Mouse (Mus musculus): ENCODE measurements around the gene Hspb9. TPM values are rescaled to one million over a fixed set of nuclear protein-coding genes. Genes with fewer than 3 reads are reported as not detected.

The Hspb9 gene
- total RNA-seq, 2 experiments from 2014 or later = not detected

DNA sequence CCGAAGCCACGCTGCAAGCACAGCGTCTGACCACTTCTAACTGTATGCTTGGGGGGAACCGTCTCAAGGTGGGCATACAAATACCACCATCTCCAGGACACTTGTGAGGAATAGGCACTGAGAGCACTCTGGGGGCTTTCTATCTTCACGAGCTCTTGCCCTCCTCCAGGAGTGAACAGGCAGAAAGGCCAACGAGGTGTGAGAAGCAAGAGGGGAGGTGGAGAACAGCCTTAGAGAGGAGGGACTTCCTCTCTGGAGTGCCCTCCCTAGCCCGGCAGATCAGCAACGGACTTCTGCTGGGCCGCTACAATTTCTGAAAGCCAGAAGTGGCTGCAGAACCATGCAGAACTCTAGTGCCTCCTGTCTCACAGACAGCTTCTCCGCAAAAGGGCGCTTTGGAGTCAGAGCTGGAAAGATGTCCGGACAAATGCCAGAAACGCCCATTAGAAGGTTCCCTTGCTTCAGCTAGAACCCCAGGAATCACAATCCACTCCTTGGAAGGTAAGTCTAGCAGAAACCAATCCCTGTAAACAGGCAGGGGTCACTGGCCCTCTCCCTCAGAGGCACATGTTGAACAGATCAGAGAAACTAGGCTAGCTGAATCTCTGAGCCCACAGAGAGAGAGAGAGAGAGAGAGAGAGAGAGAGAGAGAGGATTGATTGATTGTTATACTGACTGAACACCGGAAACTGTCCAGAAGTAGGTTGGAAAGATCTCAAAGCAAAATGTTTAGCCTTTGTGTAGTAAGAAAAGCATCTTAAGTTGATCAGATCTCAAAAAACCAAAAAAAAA lies 22.5 kb downstream of the Hspb9 start:
- H3K27ac ChIP-seq = no peak overlapping the region
- intact Hi-C loops (cut with DNase I) = loop anchor here (2.0 kb wide), 1 partner anchor 15 kb away; no protein-coding TSS in a partner anchor
- DNase-seq (ENCODE audit: extremely low spot score in 1 of 2, low spot score in 2 of 2) = no peak
- H3K4me3 ChIP-seq = no peak overlapping the region
- TF ChIP-seq CTCF (IDR thresholded peaks at IDR 0.05) = no peak

DNA sequence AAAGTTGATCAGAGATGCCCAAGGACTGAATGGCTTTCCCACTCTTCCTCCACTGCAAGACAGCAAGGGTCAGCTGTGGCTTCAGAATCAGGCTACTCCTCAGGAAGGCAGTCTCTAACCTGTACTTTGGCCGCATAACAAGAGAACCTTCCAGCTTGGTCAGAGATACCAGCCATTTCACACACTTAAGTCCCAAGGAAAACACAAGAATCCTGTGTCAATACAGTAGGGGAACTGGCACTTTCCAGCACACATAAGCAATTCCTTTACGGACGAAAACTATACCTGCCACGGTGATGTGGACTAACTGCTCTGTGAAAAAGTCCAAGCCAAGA lies 23.1 kb downstream of the Hspb9 start:
- intact Hi-C loops (cut with DNase I) = loop anchor here (2.0 kb wide), 1 partner anchor 16 kb away; no protein-coding TSS in a partner anchor
- no peak for TF ChIP-seq CTCF (IDR thresholded peaks at IDR 0.05)
- Histone ChIP-seq H3K4me3 (peak overlapping the region; percentile 97; the same call in 1 of the 2 replicates), H3K27ac (no peak overlapping the region)
- DNase-seq (ENCODE audit: extremely low spot score in 1 of 2, low spot score in 2 of 2) = no peak

DNA sequence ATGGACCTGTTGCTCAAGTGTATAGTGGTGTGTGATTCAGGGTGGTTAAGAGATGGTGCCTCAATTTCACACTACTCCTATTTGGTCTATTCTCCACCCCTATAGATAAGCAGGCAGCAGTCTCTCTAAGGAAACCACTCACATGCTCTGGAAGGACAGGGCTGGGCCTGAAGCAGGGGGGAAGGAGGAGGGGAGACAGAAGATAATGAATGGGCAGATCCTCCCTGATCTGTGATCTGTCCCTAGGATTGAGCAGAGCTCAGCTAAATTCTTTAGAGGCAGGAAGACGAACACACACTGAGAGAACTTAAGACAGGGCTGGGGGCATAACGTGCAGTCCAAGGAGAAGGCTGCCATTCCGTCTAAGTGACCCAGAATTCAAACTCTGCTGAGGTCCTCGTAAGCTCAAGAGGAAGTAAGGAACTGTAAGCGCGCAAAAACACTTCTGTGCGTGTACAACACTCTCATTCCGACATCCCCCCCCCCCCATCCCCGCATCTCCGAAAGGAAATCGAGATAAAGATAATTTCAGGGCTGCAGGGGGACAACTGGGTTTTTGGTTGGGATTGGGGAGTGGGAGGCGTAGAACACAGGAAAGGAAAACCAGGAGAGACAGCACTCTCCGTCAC lies 23.6 kb downstream of the Hspb9 start:
- intact Hi-C loops (cut with DNase I) = loop anchor here (2.0 kb wide), 1 partner anchor 16 kb away; no protein-coding TSS in a partner anchor
- H3K27ac ChIP-seq = peak overlapping the region; percentile 88

DNA sequence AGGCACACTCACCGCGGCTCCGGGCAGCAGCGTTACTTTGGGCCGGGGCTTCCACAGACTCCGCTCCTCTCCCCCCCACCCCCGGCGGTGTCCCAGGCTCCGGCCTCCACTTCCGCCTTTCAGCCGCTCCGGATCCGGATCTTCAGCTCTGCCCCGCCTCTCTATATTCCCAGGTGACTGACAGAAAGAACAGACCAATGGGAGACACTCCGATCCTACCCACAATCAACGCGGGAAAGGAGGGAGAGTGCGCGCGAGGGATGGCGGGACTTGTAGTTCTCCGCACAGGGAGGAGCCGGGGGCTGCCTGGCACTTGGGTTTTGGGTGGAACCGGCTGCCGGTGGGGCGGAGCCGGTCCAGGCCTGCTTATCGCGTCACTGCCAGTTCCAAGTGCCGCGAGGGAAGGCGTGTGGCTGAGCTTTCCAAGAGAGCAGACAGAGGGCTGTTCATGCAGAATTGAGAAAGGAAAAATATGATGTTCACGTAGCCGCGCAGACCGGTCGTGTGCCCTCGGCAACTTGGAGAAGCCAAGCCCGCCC lies 24.5 kb downstream of the Hspb9 start, which contains the start of gene Rab5c:
TSS of gene Rab5c (minus strand) at position 150 of the 539 bp plus-strand sequence.
- Histone ChIP-seq H3K4me3 (peak within 1 kb of the TSS; percentile 97), H3K27ac (peak within 1 kb of the TSS; percentile 88)
- intact Hi-C loops (cut with DNase I) = no loop called here
- DNase-seq (ENCODE audit: extremely low spot score in 1 of 2, low spot score in 2 of 2) = peak; percentile 98 to 99
- peak; percentile 5; the same call in 1 of the 2 replicates for TF ChIP-seq CTCF (IDR thresholded peaks at IDR 0.05)

More for the DNA sequence above, 23.6 kb downstream of the Hspb9 start:
- H3K4me3 ChIP-seq = peak overlapping the region; percentile 97
- no peak for TF ChIP-seq CTCF (IDR thresholded peaks at IDR 0.05)
- DNase-seq (ENCODE audit: extremely low spot score in 1 of 2, low spot score in 2 of 2) = no peak

DNA sequence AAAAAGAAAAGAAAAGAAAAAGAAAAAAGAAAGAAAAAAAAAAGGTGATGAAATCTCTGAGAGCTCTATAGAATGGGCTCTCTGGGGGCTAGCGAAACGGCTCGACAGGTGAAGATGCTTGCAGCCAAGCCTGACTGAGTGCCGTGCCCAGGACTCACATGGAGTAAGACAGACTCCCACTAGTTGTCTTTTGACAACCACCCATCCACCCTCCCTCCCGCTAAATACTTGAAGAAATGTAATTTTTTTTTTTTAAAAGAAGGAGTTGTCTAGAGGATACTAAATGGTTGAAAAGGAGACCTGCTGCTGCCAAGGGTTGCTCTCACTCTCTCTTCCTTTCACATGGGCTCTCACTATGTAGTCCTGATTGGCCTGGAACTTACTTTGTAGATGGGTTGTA lies 25.1 kb downstream of the Hspb9 start:
- H3K27ac ChIP-seq = peak overlapping the region; percentile 81
- DNase-seq (ENCODE audit: extremely low spot score in 1 of 2, low spot score in 2 of 2) = no peak
- TF ChIP-seq CTCF (IDR thresholded peaks at IDR 0.05) = no peak
- H3K4me3 ChIP-seq = peak overlapping the region; percentile 97
- intact Hi-C loops (cut with DNase I) = no loop called here

DNA sequence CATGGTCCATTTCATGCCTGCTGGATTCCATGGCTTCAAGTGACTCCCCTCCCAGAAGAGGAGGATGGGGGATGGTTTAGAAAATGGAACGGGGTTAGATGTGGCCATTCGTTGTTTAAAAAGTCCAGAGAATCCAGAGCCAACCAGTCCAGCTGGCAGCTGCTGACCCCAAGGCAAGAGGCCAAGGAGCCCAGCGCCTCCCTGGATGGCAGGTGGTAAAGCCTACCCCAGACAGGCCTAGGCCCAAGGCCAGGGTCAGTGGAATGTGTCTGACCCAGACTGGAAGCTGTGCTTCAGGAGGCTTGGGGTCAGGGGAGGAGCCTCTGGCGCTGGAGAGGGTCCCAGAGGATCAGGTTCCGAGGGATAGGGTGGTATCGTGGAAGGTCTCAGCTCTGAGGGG lies 27.7 kb downstream of the Hspb9 start:
- Histone ChIP-seq H3K27ac (no peak overlapping the region), H3K4me3 (no peak overlapping the region)
- TF ChIP-seq CTCF (IDR thresholded peaks at IDR 0.05) = no peak
- intact Hi-C loops (cut with DNase I) = no loop called here
- DNase-seq (ENCODE audit: extremely low spot score in 1 of 2, low spot score in 2 of 2) = no peak

DNA sequence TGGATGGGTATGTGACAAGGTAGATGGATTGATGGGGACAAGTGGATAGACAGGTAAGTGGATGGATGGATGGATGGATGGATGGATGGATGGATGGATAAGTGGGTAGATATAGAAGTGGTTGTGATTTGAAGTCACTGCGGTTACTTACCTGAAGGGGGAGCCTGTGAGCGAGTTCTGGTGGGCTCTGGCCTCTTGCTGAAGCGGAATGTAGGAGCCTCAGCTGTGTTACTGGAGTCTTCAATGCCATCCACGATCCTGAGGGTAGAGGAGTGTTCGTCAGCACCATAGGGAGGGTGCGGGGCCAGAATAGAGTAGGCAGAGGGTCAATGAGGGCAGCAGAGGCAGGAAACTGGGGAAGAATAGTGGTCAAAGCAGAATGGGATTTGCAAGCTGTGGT lies 31.4 kb downstream of the Hspb9 start:
- no peak overlapping the region for H3K27ac ChIP-seq
- H3K4me3 ChIP-seq = no peak overlapping the region
- peak in 1 of 2 experiments; percentile 60 for DNase-seq (ENCODE audit: extremely low spot score in 1 of 2, low spot score in 2 of 2)
- intact Hi-C loops (cut with DNase I) = no loop called here
- TF ChIP-seq CTCF (IDR thresholded peaks at IDR 0.05) = peak; percentile 70

DNA sequence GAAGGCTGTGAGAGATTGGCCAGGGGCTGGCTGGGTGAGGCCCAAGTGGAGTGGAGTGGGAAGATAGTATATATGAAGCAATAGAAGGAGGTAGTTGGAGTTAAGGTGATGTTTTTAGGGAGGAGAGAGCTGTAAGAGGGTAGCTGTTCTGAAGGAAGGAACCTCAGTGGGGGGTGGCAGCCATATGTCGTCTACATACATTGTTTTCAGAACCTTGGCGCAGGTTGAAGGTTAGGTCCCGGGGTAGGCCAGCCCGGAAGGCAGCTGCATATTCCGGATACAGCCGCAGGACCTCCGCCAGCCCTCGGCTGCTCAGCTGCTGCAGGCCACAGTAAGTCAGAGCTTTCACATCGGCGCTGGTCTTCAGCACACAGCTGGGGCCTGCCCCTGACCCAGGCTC lies 32.9 kb downstream of the Hspb9 start:
- intact Hi-C loops (cut with DNase I) = no loop called here
- DNase-seq (ENCODE audit: extremely low spot score in 1 of 2, low spot score in 2 of 2) = no peak
- Histone ChIP-seq H3K4me3 (no peak overlapping the region), H3K27ac (no peak overlapping the region)
- no peak for TF ChIP-seq CTCF (IDR thresholded peaks at IDR 0.05)

DNA sequence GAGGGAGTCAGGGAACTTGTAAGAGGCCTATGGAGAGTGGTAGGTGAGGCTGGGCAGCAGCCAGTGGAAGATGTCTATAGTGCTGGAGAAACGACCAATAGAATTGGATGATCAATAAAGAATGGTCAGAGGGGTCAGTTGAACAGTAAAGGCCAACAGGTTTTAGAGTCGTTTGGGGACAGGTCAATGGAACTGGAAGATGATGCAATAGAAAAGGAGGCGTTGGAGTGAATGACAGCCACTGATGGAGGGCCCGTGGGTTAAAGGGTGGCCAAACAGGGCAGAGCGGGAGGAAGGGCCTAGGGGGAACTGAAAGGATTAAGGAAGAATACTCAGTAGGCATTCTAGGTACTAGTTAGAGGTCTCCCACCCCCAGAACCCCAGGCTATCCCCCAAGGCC lies 33.5 kb downstream of the Hspb9 start:
- H3K4me3 ChIP-seq = no peak overlapping the region
- intact Hi-C loops (cut with DNase I) = no loop called here
- no peak overlapping the region for H3K27ac ChIP-seq
- TF ChIP-seq CTCF (IDR thresholded peaks at IDR 0.05) = no peak
- DNase-seq (ENCODE audit: extremely low spot score in 1 of 2, low spot score in 2 of 2) = no peak

DNA sequence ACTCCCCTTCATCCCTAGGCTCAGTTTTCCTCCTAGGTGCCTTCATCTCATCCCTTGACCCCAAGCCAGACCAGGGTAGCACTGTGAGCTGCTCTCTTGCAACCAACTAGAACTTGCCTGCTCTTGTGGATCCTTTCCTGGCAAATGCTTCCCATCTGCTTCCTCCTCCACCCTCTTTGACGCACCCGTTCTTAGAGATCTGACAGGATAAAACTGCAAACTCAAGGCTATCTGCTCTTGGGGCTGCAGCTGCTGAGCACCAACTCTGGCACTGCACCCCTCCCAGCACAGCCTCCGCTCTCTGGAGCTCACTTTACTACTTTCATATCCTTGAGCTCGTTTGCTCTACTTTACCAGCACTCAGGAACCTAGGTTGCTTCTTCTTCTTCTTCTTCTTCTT lies 35.0 kb downstream of the Hspb9 start:
- Histone ChIP-seq H3K4me3 (no peak overlapping the region), H3K27ac (no peak overlapping the region)
- TF ChIP-seq CTCF (IDR thresholded peaks at IDR 0.05) = no peak
- no peak for DNase-seq (ENCODE audit: extremely low spot score in 1 of 2, low spot score in 2 of 2)
- intact Hi-C loops (cut with DNase I) = no loop called here

DNA sequence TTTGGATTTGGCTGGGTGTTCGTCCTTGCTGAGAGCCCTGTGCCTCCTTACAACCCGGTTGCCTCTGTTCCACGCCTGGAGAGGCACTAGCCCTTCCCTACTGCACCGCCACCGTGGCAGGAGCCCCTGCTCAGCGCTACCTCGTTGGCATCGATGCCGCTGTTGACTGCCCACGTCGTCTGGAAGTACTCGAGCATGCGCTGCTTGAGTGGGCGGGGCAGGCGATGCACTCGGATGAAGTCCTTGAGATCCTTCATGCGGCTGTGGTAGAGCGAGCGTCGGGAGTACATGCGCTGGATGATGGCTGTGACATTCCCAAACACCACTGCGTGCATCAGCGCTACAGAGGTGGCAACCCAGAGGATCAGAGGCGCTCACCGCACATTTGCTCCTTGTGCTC lies 35.8 kb downstream of the Hspb9 start:
- DNase-seq (ENCODE audit: extremely low spot score in 1 of 2, low spot score in 2 of 2) = peak; percentile 43 to 59
- TF ChIP-seq CTCF (IDR thresholded peaks at IDR 0.05) = no peak
- H3K27ac ChIP-seq = peak overlapping the region; percentile 68
- no peak overlapping the region for H3K4me3 ChIP-seq
- intact Hi-C loops (cut with DNase I) = no loop called here

DNA sequence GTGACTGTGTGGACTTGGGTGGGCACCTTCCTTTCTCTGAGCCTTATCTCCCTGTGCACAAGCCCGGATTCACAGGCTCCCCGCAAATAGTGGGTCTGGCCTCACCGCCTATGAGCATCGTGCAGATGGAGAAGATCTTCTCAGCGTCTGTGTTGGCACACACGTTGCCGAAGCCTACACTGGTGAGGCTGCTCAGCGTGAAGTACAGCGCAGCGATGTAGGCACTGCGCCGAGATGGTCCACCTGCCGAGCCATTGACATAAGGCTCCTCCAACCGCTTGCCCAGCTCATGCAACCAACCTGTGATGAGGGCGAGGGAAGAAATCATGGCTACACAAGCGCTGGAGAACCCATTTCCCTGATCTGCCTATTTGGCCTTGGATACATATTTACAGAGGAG lies 36.5 kb downstream of the Hspb9 start:
- no peak for TF ChIP-seq CTCF (IDR thresholded peaks at IDR 0.05)
- intact Hi-C loops (cut with DNase I) = loop anchor here (5.0 kb wide), 1 partner anchor 188 kb away; no protein-coding TSS in a partner anchor
- Histone ChIP-seq H3K4me3 (no peak overlapping the region), H3K27ac (peak overlapping the region; percentile 68; the same call in 1 of the 2 replicates)
- no peak for DNase-seq (ENCODE audit: extremely low spot score in 1 of 2, low spot score in 2 of 2)
